Mouse (Mus musculus) E14TG2a.4 (cell line): ENCODE data around the gene Gm20696.

Experiments used
- H3K27me3 ChIP-seq: 2 replicates; pipeline ENCODE4 v1.6.1; 2014; ENCODE audit warnings: low read length, control low read depth; ENCODE audit not compliant: insufficient read depth
- H3K36me3 ChIP-seq: 2 replicates; pipeline ENCODE4 v1.6.1; 2014; ENCODE audit warnings: low read length, control low read depth; ENCODE audit not compliant: insufficient read depth
- H3K4me1 ChIP-seq: replicated peaks from 2 replicates; pipeline ENCODE4 v1.6.1; 2014; ENCODE audit warnings: low read depth, low read length, control low read depth
- H3K4me3 ChIP-seq: replicated peaks from 2 replicates; pipeline ENCODE4 v1.5.1; 2014; ENCODE audit warnings: mild to moderate bottlenecking, low read length
- H3K9me3 ChIP-seq: 2 replicates; pipeline ENCODE4 v1.6.1; 2014; ENCODE audit warnings: low read length, control low read depth
- CTCF ChIP-seq: conservative IDR thresholded peaks from 2 replicates; pipeline ENCODE4 v1.5.1; 2014; ENCODE audit warnings: low read length
- NANOG ChIP-seq: IDR thresholded peaks from 2 replicates; pipeline ENCODE4 v1.6.1; 2014; ENCODE audit warnings: borderline replicate concordance, low read length, mixed read lengths
- POU5F1 ChIP-seq: IDR thresholded peaks from 2 replicates; pipeline ENCODE4 v1.6.1; 2014; ENCODE audit warnings: low read length, borderline replicate concordance

The Gm20696 gene

DNA sequence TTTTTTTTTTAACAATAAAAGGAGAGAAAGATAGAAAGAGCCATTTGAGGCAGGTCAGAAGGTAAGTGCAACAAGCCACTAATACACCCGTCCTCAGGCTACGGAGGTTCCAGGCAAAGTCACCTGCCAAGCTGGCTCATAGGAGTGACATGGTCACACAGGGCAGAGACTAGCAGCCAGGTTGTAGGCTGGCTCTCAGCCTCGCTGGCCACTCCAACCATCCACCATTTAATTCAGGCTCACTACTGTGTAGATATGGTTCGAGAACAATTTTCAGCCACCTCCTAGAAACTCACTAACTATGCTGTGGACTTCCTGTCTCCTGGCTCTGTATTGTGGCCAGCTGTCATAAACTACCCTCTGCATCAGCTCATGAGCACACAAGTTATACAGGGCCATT, 306.0 kb downstream of the Gm20696 start:
- Histone ChIP-seq H3K4me1 (no peaks in the 10 kb centered on the region), H3K4me3 (no peak overlapping the region), H3K27me3 (no peaks in the 10 kb centered on the region), H3K36me3 (no peaks in the 10 kb centered on the region), H3K9me3 (no peaks in the 10 kb centered on the region)
- no peak for TF ChIP-seq CTCF
- TF ChIP-seq NANOG, result no peak
- no peak for TF ChIP-seq POU5F1

DNA sequence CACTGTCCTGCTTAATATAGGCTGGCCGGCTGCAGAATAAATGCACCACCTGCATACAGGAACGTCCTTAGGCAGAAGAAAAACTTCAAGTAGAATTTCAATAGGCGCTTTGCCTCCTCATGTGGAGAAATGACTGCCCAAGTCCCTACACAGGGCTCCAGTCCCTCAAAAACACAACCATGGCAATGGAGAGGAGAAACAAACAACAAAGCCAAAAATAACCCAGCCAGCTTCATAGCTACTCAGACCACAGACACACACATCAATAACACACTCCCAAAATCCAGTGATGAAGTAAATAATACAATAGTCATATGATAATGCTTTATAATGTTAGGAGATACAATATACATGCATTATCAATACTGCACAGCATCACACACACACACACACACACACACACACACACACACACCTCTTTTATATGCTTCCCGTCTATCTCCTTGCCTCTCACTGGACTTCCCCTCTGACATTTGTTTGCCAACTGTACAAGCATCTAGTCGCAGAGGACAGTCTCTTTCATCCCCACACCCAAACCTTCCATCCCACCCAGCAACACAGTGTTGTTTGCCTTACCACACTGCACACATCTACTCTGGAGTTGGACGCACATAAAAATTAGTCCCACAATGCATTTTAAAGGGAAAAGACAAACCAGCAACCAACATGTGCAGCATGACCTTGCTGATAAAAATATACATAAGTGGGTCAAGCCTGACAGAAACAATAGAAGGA, 306.7 kb downstream of the Gm20696 start:
- no peaks in the 10 kb centered on the region for H3K9me3 ChIP-seq
- H3K27me3 ChIP-seq, result no peaks in the 10 kb centered on the region
- H3K4me1 ChIP-seq, result no peaks in the 10 kb centered on the region
- no peak overlapping the region for H3K4me3 ChIP-seq
- TF ChIP-seq NANOG, result no peak
- TF ChIP-seq POU5F1, result no peak
- TF ChIP-seq CTCF, result no peak
- no peaks in the 10 kb centered on the region for H3K36me3 ChIP-seq

DNA sequence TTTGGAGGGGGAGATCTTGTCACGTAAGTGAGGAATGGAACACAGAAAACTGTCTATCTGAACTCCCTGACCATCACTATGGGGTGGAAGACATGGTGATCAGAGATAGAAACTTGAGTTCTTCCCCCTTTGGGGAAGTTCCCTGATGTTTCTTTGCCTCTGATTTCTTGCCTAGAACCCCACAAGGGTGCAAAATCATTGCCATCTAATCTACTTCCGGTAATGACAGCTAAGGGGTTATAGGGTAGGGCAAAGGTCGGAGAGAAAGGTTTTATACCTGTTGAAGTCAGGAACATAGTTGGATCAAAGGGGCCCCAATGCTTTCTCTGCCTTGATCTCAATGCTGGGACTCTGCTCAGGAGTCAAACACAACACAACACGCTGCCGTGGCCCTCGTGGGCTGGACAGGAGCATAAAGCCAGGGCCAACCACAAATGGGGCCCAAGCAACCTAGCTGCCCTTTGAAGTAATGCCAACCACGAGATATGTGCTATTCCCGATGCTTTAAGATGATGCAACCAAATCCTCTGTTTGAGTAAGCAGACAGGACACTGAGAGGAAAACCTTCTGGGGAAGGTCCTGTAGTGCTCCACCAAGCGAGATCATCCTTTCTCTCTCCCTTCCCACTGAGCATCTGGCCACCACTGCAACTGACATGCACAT, 307.4 kb downstream of the Gm20696 start:
- Histone ChIP-seq H3K27me3 (no peaks in the 10 kb centered on the region), H3K36me3 (no peaks in the 10 kb centered on the region), H3K4me1 (no peaks in the 10 kb centered on the region), H3K4me3 (no peak overlapping the region), H3K9me3 (no peaks in the 10 kb centered on the region)
- no peak for TF ChIP-seq POU5F1
- TF ChIP-seq CTCF, result no peak
- TF ChIP-seq NANOG, result no peak

DNA sequence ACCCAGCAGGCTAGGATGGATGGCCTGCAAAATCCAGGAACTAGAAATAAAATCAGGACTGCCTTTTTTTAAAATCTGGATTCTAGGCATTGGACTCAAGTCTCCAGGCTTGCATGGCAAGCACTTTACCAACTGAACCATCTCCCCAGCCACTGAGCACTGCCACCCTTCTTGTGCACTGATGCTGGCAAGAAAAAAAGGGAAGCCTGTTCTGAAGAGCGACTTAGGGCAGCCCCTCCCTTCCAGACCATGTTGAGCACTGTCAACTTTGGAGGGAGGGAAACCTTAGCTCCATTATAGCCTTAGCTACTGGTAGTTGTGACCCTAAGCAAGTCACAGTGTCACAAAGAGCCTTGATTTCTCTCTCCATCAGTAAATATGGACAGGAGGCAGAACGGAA, 308.7 kb downstream of the Gm20696 start:
- H3K4me1 ChIP-seq, result no peaks in the 10 kb centered on the region
- TF ChIP-seq POU5F1 (no peak), CTCF (no peak), NANOG (no peak)
- no peaks in the 10 kb centered on the region for H3K27me3 ChIP-seq
- no peaks in the 10 kb centered on the region for H3K36me3 ChIP-seq
- H3K9me3 ChIP-seq, result no peaks in the 10 kb centered on the region
- no peak overlapping the region for H3K4me3 ChIP-seq

DNA sequence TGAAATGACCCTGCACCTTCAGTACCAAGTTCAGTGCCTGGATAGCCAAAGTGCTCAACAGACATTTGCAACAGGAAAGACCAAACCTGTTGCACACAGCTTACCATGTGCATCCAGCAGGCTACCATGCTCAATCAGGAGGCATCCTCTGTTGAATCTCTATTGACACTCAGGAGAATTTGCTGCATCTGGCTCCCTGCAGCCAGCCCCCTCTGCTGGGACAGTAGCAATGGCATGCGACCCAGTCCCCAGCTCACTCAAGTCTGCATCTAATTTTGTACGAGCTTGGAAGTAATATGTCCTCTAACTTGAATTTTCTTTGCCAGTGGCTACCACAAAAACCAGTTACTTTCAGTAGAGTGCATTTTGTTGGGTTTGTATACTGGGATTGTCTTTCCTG, 312.3 kb downstream of the Gm20696 start:
- no peaks in the 10 kb centered on the region for H3K36me3 ChIP-seq
- TF ChIP-seq NANOG, result no peak
- no peak for TF ChIP-seq CTCF
- no peak for TF ChIP-seq POU5F1
- no peak overlapping the region for H3K4me3 ChIP-seq
- H3K4me1 ChIP-seq, result no peaks in the 10 kb centered on the region
- no peaks in the 10 kb centered on the region for H3K9me3 ChIP-seq
- H3K27me3 ChIP-seq, result no peaks in the 10 kb centered on the region

DNA sequence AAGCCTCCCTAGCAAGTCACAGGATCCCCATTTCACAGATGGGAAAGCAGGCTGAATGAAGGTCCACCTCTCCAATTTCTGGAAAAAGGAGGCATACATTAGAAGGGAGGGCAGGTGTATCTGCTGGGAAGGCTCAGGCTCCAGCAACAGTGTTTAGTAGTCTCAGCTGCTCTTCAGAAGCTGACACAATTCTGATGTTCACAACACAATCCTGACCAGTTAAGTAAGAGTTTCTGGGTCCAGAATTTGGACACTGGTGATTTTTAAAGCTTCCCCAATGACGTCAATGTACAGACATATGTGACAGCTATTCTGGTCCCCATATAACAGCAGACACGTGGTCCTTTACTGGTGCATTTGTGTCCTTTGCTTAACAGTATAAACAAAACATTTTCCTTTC, 313.2 kb downstream of the Gm20696 start:
- H3K4me1 ChIP-seq, result no peaks in the 10 kb centered on the region
- H3K9me3 ChIP-seq, result no peaks in the 10 kb centered on the region
- TF ChIP-seq NANOG (no peak), POU5F1 (no peak), CTCF (no peak)
- no peaks in the 10 kb centered on the region for H3K36me3 ChIP-seq
- no peak overlapping the region for H3K4me3 ChIP-seq
- no peaks in the 10 kb centered on the region for H3K27me3 ChIP-seq

DNA sequence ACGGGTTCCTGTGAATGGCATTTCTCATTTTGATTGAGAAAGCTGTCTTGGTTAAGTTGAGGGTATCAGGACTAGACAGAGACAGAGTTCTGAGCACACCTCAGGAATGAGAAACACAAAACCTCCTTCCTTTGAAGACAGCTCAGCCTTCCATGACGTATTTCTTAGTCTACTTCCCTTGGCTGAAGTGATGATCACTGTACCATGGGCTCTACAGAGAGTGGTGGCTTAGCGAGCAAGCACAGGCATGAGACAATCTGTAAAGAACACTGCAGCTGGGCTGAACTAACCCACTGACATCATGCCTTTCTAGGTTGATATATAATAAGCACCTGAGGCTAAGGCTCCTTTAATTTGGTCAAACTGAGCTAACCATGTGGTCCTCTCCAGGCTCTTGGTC, 316.0 kb downstream of the Gm20696 start:
- Histone ChIP-seq H3K27me3 (no peaks in the 10 kb centered on the region), H3K9me3 (no peaks in the 10 kb centered on the region), H3K36me3 (no peaks in the 10 kb centered on the region), H3K4me1 (no peaks in the 10 kb centered on the region), H3K4me3 (no peak overlapping the region)
- TF ChIP-seq POU5F1 (no peak), NANOG (no peak), CTCF (no peak)

DNA sequence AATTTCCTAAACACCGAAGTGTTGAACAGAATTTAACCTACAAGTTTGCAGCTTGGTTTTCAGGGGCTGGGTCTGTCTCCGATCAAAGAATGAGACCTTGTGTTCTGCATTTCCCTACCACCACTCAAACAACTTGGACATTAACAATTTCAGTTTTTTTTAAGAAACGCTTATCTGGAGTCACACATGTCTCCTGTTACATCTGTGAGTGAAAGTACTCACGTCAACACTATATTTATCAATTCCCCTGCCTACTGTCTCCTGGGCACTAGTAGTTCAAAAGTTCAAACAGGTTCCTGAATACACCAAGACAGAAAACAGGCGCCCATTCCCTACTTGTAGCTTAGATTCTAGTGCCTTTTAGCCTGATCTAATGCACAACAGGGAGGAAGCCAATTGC, 316.4 kb downstream of the Gm20696 start:
- H3K4me3 ChIP-seq, result no peak overlapping the region
- no peaks in the 10 kb centered on the region for H3K9me3 ChIP-seq
- H3K4me1 ChIP-seq, result no peaks in the 10 kb centered on the region
- H3K36me3 ChIP-seq, result no peaks in the 10 kb centered on the region
- H3K27me3 ChIP-seq, result no peaks in the 10 kb centered on the region
- TF ChIP-seq POU5F1 (no peak), CTCF (no peak), NANOG (no peak)

DNA sequence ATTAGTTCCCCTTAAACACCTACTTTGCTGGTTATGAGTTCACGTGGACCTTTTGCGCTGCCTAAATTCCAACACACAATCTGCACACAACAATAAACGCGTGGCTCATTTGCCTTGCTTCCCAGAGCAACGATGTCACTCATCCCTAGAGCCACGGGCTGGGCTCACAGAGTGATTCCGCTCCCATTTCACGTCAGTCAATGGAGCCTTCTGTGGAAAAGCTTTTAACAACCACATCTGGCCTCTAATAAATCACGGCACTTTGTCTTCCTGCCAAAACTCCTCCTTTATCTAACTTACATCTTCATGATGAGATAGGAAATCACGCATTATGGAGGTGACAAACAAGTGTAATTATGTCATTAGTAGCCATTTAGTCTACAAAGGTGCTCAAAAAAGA, 318.8 kb downstream of the Gm20696 start:
- Histone ChIP-seq H3K9me3 (no peaks in the 10 kb centered on the region), H3K4me1 (no peaks in the 10 kb centered on the region), H3K36me3 (no peaks in the 10 kb centered on the region), H3K27me3 (no peaks in the 10 kb centered on the region), H3K4me3 (no peak overlapping the region)
- TF ChIP-seq POU5F1 (no peak), NANOG (no peak), CTCF (no peak)
